Mouse (Mus musculus) kidney, embryonic 14.5 days (tissue): Measurements from ENCODE around the gene Tmem33. TPM values are rescaled to one million over a fixed set of nuclear protein-coding genes. Genes with fewer than 3 reads are reported as not detected.

ENCODE experiments used
- ATAC-seq: fragments of 200-750 bp; cut with Nextera tagmentation; 2 replicates; pipeline ENCODE4 v1.8.0; 2017; ENCODE audit warnings: moderate number of reproducible peaks, mild to moderate bottlenecking, moderate TSS enrichment, moderate library complexity; ENCODE audit not compliant: low FRiP score, low TSS enrichment
- H3K27ac ChIP-seq: fragments of 300-500 bp; sonication (generic); 2 replicates; pipeline ENCODE4 v1.5.1; 2014; ENCODE audit warnings: low read depth, mild to moderate bottlenecking, low read length, moderate library complexity, mixed read lengths
- H3K27me3 ChIP-seq: fragments of 300-500 bp; sonication (generic); 2 replicates; pipeline ENCODE4 v1.6.1; 2014; ENCODE audit warnings: mild to moderate bottlenecking, low read length; ENCODE audit not compliant: control insufficient read depth, insufficient read depth
- H3K36me3 ChIP-seq: fragments of 300-500 bp; sonication (generic); 2 replicates; pipeline ENCODE4 v1.6.1; 2014; ENCODE audit warnings: low read length, mixed read lengths; ENCODE audit not compliant: control insufficient read depth, insufficient read depth
- H3K4me1 ChIP-seq: fragments of 300-500 bp; sonication (generic); 2 replicates; pipeline ENCODE4 v1.6.1; 2014; ENCODE audit warnings: low read length, mixed read lengths; ENCODE audit not compliant: control insufficient read depth, insufficient read depth
- H3K4me2 ChIP-seq: fragments of 300-500 bp; sonication (generic); replicated peaks from 2 replicates; pipeline ENCODE4 v1.6.1; 2014; ENCODE audit warnings: low read depth, mild to moderate bottlenecking, low read length
- H3K4me3 ChIP-seq: fragments of 300-500 bp; sonication (generic); 2 replicates; pipeline ENCODE4 v1.5.1; 2014; ENCODE audit warnings: mild to moderate bottlenecking, low read length
- H3K9ac ChIP-seq: fragments of 300-500 bp; sonication (generic); 2 replicates; pipeline ENCODE4 v1.6.1; 2014; ENCODE audit warnings: low read depth, mild to moderate bottlenecking, low read length, moderate library complexity
- H3K9me3 ChIP-seq: fragments of 300-500 bp; sonication (generic); 2 replicates; pipeline ENCODE4 v1.6.1; 2016; ENCODE audit warnings: low read length; ENCODE audit not compliant: control insufficient read depth
- WGBS: fragments of 180-500 bp; shearing (Covaris S2); extraction: QIAGEN DNeasy Blood & Tissue Kit; methylation state at CpG from one replicate; pipeline ENCODE4 v1.1.7; 2014; 5-methylcytosine and 5-hydroxymethylcytosine counted together
- polyA plus RNA-seq: library from polyadenylated mRNA; unstranded; fragments of >200 nt; fragmentation: Nextera tagmentation; extraction: Ambion mirVana; gene quantifications from 2 replicates; pipeline ENCODE4 v1.2.1, GENCODE M21; 2014

Gene Tmem33
- polyA plus RNA-seq, 1 experiment from 2014 or later: 90.9 TPM

DNA sequence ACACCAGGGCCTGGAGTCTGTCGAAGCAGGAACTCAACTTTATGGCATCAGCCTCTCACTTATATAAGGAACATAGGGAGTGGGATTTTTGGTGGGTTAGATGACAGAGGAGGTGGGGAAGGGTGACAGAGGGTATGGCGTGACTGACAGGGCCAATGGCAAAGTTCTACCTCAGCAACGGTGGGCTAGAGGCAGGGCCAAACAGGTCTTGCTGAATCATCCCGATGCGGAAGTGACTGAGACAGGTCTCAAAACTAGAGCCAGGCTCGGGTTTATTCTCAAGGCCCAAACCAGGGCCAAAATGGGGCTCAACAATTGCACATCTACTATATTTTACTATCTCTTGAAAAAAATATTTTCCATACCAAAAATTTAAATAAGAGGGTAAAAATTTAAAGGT is 80.4 kb downstream of the Tmem33 start:
- Histone ChIP-seq H3K9ac (no peak overlapping the region), H3K9me3 (no peaks in the 10 kb centered on the region), H3K27me3 (no peaks in the 10 kb centered on the region), H3K4me1 (no peaks in the 10 kb centered on the region), H3K4me2 (no peak overlapping the region), H3K36me3 (peaks cover 35% of the 10 kb centered on the region), H3K4me3 (no peak overlapping the region), H3K27ac (no peak overlapping the region)
- no peak for ATAC-seq
- 94% methylated on average over 6 of the region's 6 CpGs for whole genome bisulfite sequencing

Other genes starting within 250 kb of the Tmem33 start
- gene Phox2b, start 161.3 kb upstream of the Tmem33 start, polyA plus RNA-seq: not detected in 2 replicates
- 125 and 128 TPM in 2 replicates for gene Slc30a9, start 46.4 kb downstream of the Tmem33 start, polyA plus RNA-seq
- gene Bend4, start 167.7 kb downstream of the Tmem33 start, polyA plus RNA-seq: 9.7 and 11.6 TPM in 2 replicates